Mouse (Mus musculus) cerebellum, adult 2 months (tissue): ENCODE measurements around the gene Gm21970.

Experiments used
- CTCF ChIP-seq: fragments of 200-500 bp; IDR thresholded peaks from 2 replicates; pipeline ENCODE4 v1.5.1; 2011; ENCODE audit warnings: low read depth, mild to moderate bottlenecking, control low read depth, low read length, moderate library complexity, borderline replicate concordance; ENCODE audit not compliant: insufficient read depth
- POLR2A ChIP-seq: fragments of 200-500 bp; IDR thresholded peaks from 2 replicates; pipeline ENCODE4 v1.6.1; 2011; ENCODE audit warnings: low read length, control low read depth, borderline replicate concordance; ENCODE audit not compliant: insufficient read depth

DNA sequence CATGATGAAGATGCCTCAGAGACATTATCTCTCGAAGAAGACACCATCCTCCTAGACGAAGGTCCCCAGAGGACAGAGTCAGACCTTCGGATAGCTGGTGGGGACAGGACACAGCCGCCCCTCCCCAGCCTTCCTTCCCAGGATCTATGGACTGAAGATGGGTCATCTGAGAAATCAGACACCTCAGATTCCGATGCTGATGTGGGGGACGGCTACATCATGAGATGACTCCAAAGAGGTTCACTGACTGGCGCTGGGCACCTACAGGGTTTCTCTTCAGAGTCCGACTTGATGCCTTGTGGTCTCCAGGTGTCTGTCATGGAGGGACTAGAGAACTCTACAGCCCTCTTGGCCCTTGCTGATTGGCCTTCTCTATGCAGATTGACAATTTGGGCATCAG lies 12.7 kb downstream of the Gm21970 start:
- no peak for TF ChIP-seq CTCF
- TF ChIP-seq POLR2A, result no peak
